Mouse (Mus musculus) G1E (cell line): ENCODE data around the gene Gm49337.

Experiments used
- CTCF ChIP-seq: IDR thresholded peaks from 2 replicates; pipeline ENCODE4 v1.5.1; 2012; ENCODE audit warnings: low read depth, low read length, inconsistent platforms, mixed read lengths
- GATA1 ChIP-seq: IDR thresholded peaks from 2 replicates; pipeline ENCODE4 v1.6.1; 2012; ENCODE audit warnings: borderline replicate concordance, low read length, inconsistent platforms, mixed read lengths
- GATA2 ChIP-seq: IDR thresholded peaks from 2 replicates; pipeline ENCODE4 v1.6.1; 2012; ENCODE audit warnings: low read depth, low read length, inconsistent platforms, borderline replicate concordance
- POLR2AphosphoS5 ChIP-seq: IDR thresholded peaks from 2 replicates; pipeline ENCODE4 v1.6.1; 2012; ENCODE audit warnings: low read depth, low read length, inconsistent platforms; ENCODE audit not compliant: insufficient replicate concordance
- TAL1 ChIP-seq: conservative IDR thresholded peaks from 2 replicates; pipeline ENCODE4 v1.6.1; 2012; ENCODE audit warnings: low read depth, low read length, inconsistent platforms, mixed read lengths

- no peak for TF ChIP-seq CTCF
- no peak for TF ChIP-seq GATA2
- TF ChIP-seq POLR2AphosphoS5, result no peak
- TF ChIP-seq GATA1, result no peak
- TF ChIP-seq TAL1, result no peak
Measured at GRCm38 (mm10) chr4:116169353-116169672, 3.9 kb upstream of the Gm49337 start.
